Mouse (Mus musculus) MEL (cell line): Measurements from ENCODE around the gene Pld1. TPM values are rescaled to one million over a fixed set of nuclear protein-coding genes. Genes with fewer than 3 reads are reported as not detected.

Experiments
- DNase-seq: peaks from one replicate; pipeline ENCODE4 v3.0.0; 2011; ENCODE audit warnings: low read depth, low spot score
- H3K27ac ChIP-seq: 2 replicates; pipeline ENCODE4 v1.5.1; 2012; ENCODE audit warnings: low read depth, mild to moderate bottlenecking, control low read depth, low read length, moderate library complexity; ENCODE audit not compliant: control insufficient read depth
- H3K27me3 ChIP-seq, 2 experiments: fragments of 150-350 bp in 1 of 2; sonication (generic) in 1 of 2; 2 replicates each; pipeline ENCODE4 v1.6.1; 2012; ENCODE audit warnings: low read length in 2 of 2, mild to moderate bottlenecking in 2 of 2, improper control_type of control experiment in 1 of 2, moderate library complexity in 1 of 2; ENCODE audit not compliant: insufficient read depth in 2 of 2, control insufficient read depth in 1 of 2
- H3K36me3 ChIP-seq, 2 experiments: 2 replicates each; pipeline ENCODE4 v1.6.1; 2012 to 2014; ENCODE audit warnings: low read length in 2 of 2, improper control_type of control experiment in 1 of 2, inconsistent platforms in 1 of 2, mild to moderate bottlenecking in 1 of 2; ENCODE audit not compliant: insufficient read depth in 2 of 2, control insufficient read depth in 1 of 2
- H3K4me1 ChIP-seq, 2 experiments: fragments of 150-350 bp in 1 of 2; sonication (generic) in 1 of 2; 2 replicates each; pipeline ENCODE4 v1.6.1; 2012; ENCODE audit warnings: low read length in 2 of 2, improper control_type of control experiment in 1 of 2, mild to moderate bottlenecking in 1 of 2; ENCODE audit not compliant: insufficient read depth in 2 of 2, control insufficient read depth in 1 of 2
- H3K4me3 ChIP-seq, 2 experiments: fragments of 150-350 bp in 1 of 2; sonication (generic) in 1 of 2; 2 replicates each; pipeline ENCODE4 v1.5.1; 2012; ENCODE audit warnings: low read depth in 2 of 2, low read length in 2 of 2, mild to moderate bottlenecking in 2 of 2, moderate library complexity in 2 of 2, control low read depth in 1 of 2, improper control_type of control experiment in 1 of 2; ENCODE audit not compliant: control insufficient read depth in 1 of 2, insufficient read depth in 1 of 2
- H3K79me2 ChIP-seq: 2 replicates; pipeline ENCODE4 v1.6.1; 2012; ENCODE audit warnings: mild to moderate bottlenecking, low read length, moderate library complexity; ENCODE audit not compliant: control insufficient read depth, poor library complexity, insufficient read depth
- H3K9ac ChIP-seq: 2 replicates; pipeline ENCODE4 v1.6.1; 2012; ENCODE audit warnings: low read depth, mild to moderate bottlenecking, control low read depth, low read length, moderate library complexity; ENCODE audit not compliant: control insufficient read depth, poor library complexity, severe bottlenecking
- H3K9me3 ChIP-seq: fragments of 150-350 bp; sonication (generic); replicated peaks from 2 replicates; pipeline ENCODE4 v1.6.1; 2012; ENCODE audit warnings: mild to moderate bottlenecking, low read length, improper control_type of control experiment, moderate library complexity; ENCODE audit not compliant: insufficient read depth
- CHD1 ChIP-seq: IDR thresholded peaks from 2 replicates; pipeline ENCODE4 v1.6.1; 2012; ENCODE audit warnings: low read depth, mild to moderate bottlenecking, inconsistent platforms, low read length, improper control_type of control experiment
- ELF1 ChIP-seq: IDR thresholded peaks from 2 replicates; pipeline ENCODE4 v1.6.1; 2014; ENCODE audit warnings: low read depth, mild to moderate bottlenecking, inconsistent platforms, low read length, improper control_type of control experiment, moderate library complexity
- EP300 ChIP-seq, 2 experiments: IDR thresholded peaks; 2 replicates each; pipeline ENCODE4 v1.6.1; 2011; ENCODE audit warnings: improper control_type of control experiment in 2 of 2, low read length in 2 of 2, low read depth in 1 of 2, mild to moderate bottlenecking in 1 of 2
- ETS1 ChIP-seq: IDR thresholded peaks from 2 replicates; pipeline ENCODE4 v1.6.1; 2012; ENCODE audit warnings: low read depth, mild to moderate bottlenecking, inconsistent platforms, low read length, improper control_type of control experiment, moderate library complexity
- GATA1 ChIP-seq: IDR thresholded peaks from 2 replicates; pipeline ENCODE4 v1.6.1; 2011; ENCODE audit warnings: low read depth, low read length, improper control_type of control experiment
- HCFC1 ChIP-seq: IDR thresholded peaks from 2 replicates; pipeline ENCODE4 v1.6.1; 2012; ENCODE audit warnings: low read depth, mild to moderate bottlenecking, inconsistent platforms, low read length, improper control_type of control experiment, moderate library complexity
- MAFK ChIP-seq: IDR thresholded peaks from 2 replicates; pipeline ENCODE4 v1.6.1; 2011; ENCODE audit warnings: low read depth, mild to moderate bottlenecking, low read length, improper control_type of control experiment, borderline replicate concordance
- MXI1 ChIP-seq: IDR thresholded peaks from 2 replicates; pipeline ENCODE4 v1.6.1; 2011; ENCODE audit warnings: mild to moderate bottlenecking, low read depth, low read length, improper control_type of control experiment
- MYB ChIP-seq: IDR thresholded peaks from 2 replicates; pipeline ENCODE4 v1.6.1; 2011; ENCODE audit warnings: mild to moderate bottlenecking, low read depth, low read length, improper control_type of control experiment
- MYC ChIP-seq: IDR thresholded peaks from 2 replicates; pipeline ENCODE4 v1.6.1; 2011; ENCODE audit warnings: low read depth, mild to moderate bottlenecking, low read length, improper control_type of control experiment, moderate library complexity
- NELFE ChIP-seq: IDR thresholded peaks from 2 replicates; pipeline ENCODE4 v1.6.1; 2011; ENCODE audit warnings: low read depth, low read length, improper control_type of control experiment
- POLR2A ChIP-seq, 2 experiments: IDR thresholded peaks; 2 replicates each; pipeline ENCODE4 v1.6.1; 2011 to 2012; ENCODE audit warnings: low read length in 2 of 2, mild to moderate bottlenecking in 2 of 2, control low read depth in 1 of 2, improper control_type of control experiment in 1 of 2, low read depth in 1 of 2, moderate library complexity in 1 of 2; ENCODE audit not compliant: control insufficient read depth in 1 of 2, insufficient read depth in 1 of 2, poor library complexity in 1 of 2
- POLR2AphosphoS2 ChIP-seq: IDR thresholded peaks from 2 replicates; pipeline ENCODE4 v1.6.1; 2011; ENCODE audit warnings: low read length, improper control_type of control experiment
- RAD21 ChIP-seq: IDR thresholded peaks from 2 replicates; pipeline ENCODE4 v1.6.1; 2011; ENCODE audit warnings: mild to moderate bottlenecking, low read depth, low read length, improper control_type of control experiment
- RCOR1 ChIP-seq: IDR thresholded peaks from 2 replicates; pipeline ENCODE4 v1.6.1; 2012; ENCODE audit warnings: low read depth, mild to moderate bottlenecking, inconsistent platforms, low read length, improper control_type of control experiment
- SIN3A ChIP-seq: IDR thresholded peaks from 2 replicates; pipeline ENCODE4 v1.6.1; 2012; ENCODE audit warnings: low read length, improper control_type of control experiment, inconsistent platforms
- TBP ChIP-seq: IDR thresholded peaks from 2 replicates; pipeline ENCODE4 v1.8.0; 2011; ENCODE audit warnings: low read depth, low read length, improper control_type of control experiment
- ZKSCAN1 ChIP-seq: IDR thresholded peaks from 2 replicates; pipeline ENCODE4 v1.6.1; 2012; ENCODE audit warnings: low read depth, mild to moderate bottlenecking, inconsistent platforms, low read length, improper control_type of control experiment, moderate library complexity
- polyA plus RNA-seq, 2 experiments: library from polyadenylated mRNA; stranded (reverse) in 1 of 2; unstranded in 1 of 2; fragments of >175 nt in 1 of 2; fragments of >200 nt in 1 of 2; gene quantifications; 2 replicates each; pipeline versions ENCODE4 v1.2.1 to v1.2.4; 2012; ENCODE audit warnings: low replicate concordance in 2 of 2, low read depth in 1 of 2; ENCODE audit not compliant: insufficient read length in 2 of 2, insufficient read depth in 1 of 2, missing spikeins in 1 of 2
- total RNA-seq: library from RNA; depleted of rRNA; stranded (reverse); fragments of 300-350 nt; gene quantifications from 2 replicates; pipeline ENCODE4 v1.2.3, GENCODE M21; 2012

Pld1 gene
- total and polyA plus RNA-seq, 3 experiments = 0.22 TPM; not detected in 2

DNA sequence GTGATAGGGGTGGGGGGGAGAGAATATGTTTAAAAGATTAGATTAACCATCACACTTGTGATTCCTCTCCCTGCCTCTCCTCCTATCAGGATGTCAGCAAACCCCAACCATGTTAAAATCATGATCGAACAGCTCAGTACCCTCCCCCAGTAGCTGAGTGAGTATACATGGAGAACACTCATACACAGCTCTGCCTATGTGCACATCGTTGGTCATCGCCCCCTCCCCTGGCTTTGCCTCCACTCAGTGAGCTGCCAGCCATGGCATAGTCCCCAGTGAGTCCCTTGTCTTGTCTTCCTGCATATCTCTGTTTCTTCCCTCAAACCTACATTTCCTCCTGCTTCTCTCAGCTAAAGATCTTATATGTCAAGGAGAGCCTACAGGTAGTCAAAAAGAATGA lies 36.5 kb downstream of the Pld1 start:
- Histone ChIP-seq H3K79me2 (no peaks in the 10 kb centered on the region), H3K4me3 (no peak overlapping the region), H3K27ac (no peak overlapping the region), H3K9me3 (no peaks in the 10 kb centered on the region), H3K9ac (no peak overlapping the region), H3K36me3 (no peaks in the 10 kb centered on the region), H3K27me3 (no peaks in the 10 kb centered on the region), H3K4me1 (no peaks in the 10 kb centered on the region)
- no peak for DNase-seq
- TF ChIP-seq RCOR1 (no peak), TBP (no peak), ZKSCAN1 (no peak), ELF1 (no peak), MYC (no peak), SIN3A (no peak), GATA1 (no peak), ETS1 (no peak), EP300 (IDR thresholded peaks at IDR 0.05; ENCODE audit: low read depth in 1 of 2, low read length in 2 of 2) (no peak), RAD21 (no peak)

- no peak for TF ChIP-seq GATA1
- TF ChIP-seq NELFE = no peak
- TF ChIP-seq POLR2A (IDR thresholded peaks at IDR 0.05; ENCODE audit: control insufficient read depth in 1 of 2, insufficient read depth in 1 of 2, low read depth in 1 of 2, low read length in 2 of 2, poor library complexity in 1 of 2) = no peak
- TF ChIP-seq MYB = no peak
- no peak for TF ChIP-seq HCFC1
- no peak for TF ChIP-seq POLR2AphosphoS2
- no peak for TF ChIP-seq MXI1
- no peak for TF ChIP-seq MYC
- TF ChIP-seq CHD1 = no peak
- TF ChIP-seq MAFK = no peak
- H3K27ac ChIP-seq = no peak overlapping the region
- no peaks in the 10 kb centered on the region for H3K27me3 ChIP-seq
- H3K4me1 ChIP-seq = no peaks in the 10 kb centered on the region
- H3K9me3 ChIP-seq = no peaks in the 10 kb centered on the region
- no peaks in the 10 kb centered on the region for H3K79me2 ChIP-seq
- no peaks in the 10 kb centered on the region for H3K36me3 ChIP-seq
- DNase-seq = no peak
- no peak overlapping the region for H3K4me3 ChIP-seq
- H3K9ac ChIP-seq = no peak overlapping the region
These were observed 38.5 kb downstream of the Pld1 start for GRCm38 (mm10) chr3:27976931-27977544.
